Mouse (Mus musculus) liver, embryonic 13.5 days (tissue): ENCODE measurements at regions not wholly inside any gene's neighbourhood (a gene's known extent, or its start where the extent isn't known, plus 50 kb on each side); places are given as distances from the start of the nearest gene placed in this dataset.
A peak's percentile ranks its signal among the peaks of the same experiment; 100 is the strongest.

ENCODE experiments used
- ATAC-seq: fragments of 200-750 bp; cut with Nextera tagmentation; 2 replicates; pipeline ENCODE4 v1.8.0; 2017; ENCODE audit warnings: low read depth, mild to moderate bottlenecking, moderate number of reproducible peaks, moderate library complexity
- DNase-seq: peaks from one replicate; pipeline ENCODE4 v3.0.0; 2022
- H3K27ac ChIP-seq: fragments of 300-500 bp; sonication (generic); 2 replicates; pipeline ENCODE4 v1.5.1; 2015; ENCODE audit warnings: moderate library complexity, mild to moderate bottlenecking, inconsistent platforms
- H3K27me3 ChIP-seq: fragments of 300-500 bp; sonication (generic); 2 replicates; pipeline ENCODE4 v1.6.1; 2015; ENCODE audit warnings: mild to moderate bottlenecking, inconsistent platforms
- H3K36me3 ChIP-seq: fragments of 300-500 bp; sonication (generic); 2 replicates; pipeline ENCODE4 v1.6.1; 2015; ENCODE audit warnings: mild to moderate bottlenecking, inconsistent platforms
- H3K4me1 ChIP-seq: fragments of 300-500 bp; sonication (generic); replicated peaks from 2 replicates; pipeline ENCODE4 v1.6.1; 2015; ENCODE audit warnings: inconsistent platforms
- H3K4me2 ChIP-seq: fragments of 300-500 bp; sonication (generic); 2 replicates; pipeline ENCODE4 v1.6.1; 2015; ENCODE audit warnings: inconsistent platforms, mild to moderate bottlenecking, moderate library complexity
- H3K4me3 ChIP-seq: fragments of 300-500 bp; sonication (generic); replicated peaks from 2 replicates; pipeline ENCODE4 v1.5.1; 2015; ENCODE audit warnings: mild to moderate bottlenecking, inconsistent platforms
- H3K9ac ChIP-seq: fragments of 300-500 bp; sonication (generic); 2 replicates; pipeline ENCODE4 v1.6.1; 2015; ENCODE audit warnings: mild to moderate bottlenecking, inconsistent platforms
- H3K9me3 ChIP-seq: fragments of 300-500 bp; sonication (generic); replicated peaks from 2 replicates; pipeline ENCODE4 v1.6.1; 2016; ENCODE audit warnings: inconsistent platforms
- WGBS: fragments of 180-500 bp; shearing (Covaris S2); methylation state at CpG from one replicate; pipeline ENCODE4 v1.1.7; 2015; ENCODE audit not compliant: insufficient replicate concordance; 5-methylcytosine and 5-hydroxymethylcytosine counted together

- WGBS: 67% methylated on average over 12 of the region's 12 CpGs
- H3K36me3 ChIP-seq: no peaks in the 10 kb centered on the region
- DNase-seq: no peak
- H3K27me3 ChIP-seq: no peaks in the 10 kb centered on the region
- no peak for ATAC-seq
- no peak overlapping the region for H3K27ac ChIP-seq
- H3K4me1 ChIP-seq: no peaks in the 10 kb centered on the region
- no peak overlapping the region for H3K4me3 ChIP-seq
- no peak overlapping the region for H3K4me2 ChIP-seq
- H3K9ac ChIP-seq: no peak overlapping the region
- H3K9me3 ChIP-seq: no peaks in the 10 kb centered on the region
Observed at GRCm38 (mm10) chr2:106256012-106256411, 252.7 kb upstream of the Dnajc24 start.

DNA sequence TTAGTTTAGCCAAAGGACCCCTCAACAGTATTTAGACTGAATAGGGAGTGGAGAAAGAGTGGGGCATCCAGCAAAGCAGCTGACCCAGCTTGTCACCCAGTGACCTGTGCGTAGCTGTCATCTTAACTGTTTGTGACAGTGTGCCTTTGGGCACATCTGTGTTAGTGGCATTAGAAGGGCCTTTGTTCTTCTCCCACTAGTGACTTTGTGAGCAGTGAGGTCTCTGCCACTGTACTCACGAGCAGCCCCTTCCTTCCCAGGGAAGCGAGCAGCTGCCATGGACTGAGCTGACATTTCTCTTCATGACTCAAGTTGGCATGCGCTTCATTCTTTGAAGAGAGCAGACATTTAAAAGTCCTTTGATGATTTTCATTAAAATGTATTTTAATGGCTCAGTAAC lies 231.0 kb upstream of the Dnajc24 start:
- Histone ChIP-seq H3K4me1 (no peaks in the 10 kb centered on the region), H3K9ac (no peak overlapping the region), H3K27ac (no peak overlapping the region), H3K9me3 (no peaks in the 10 kb centered on the region), H3K4me2 (no peak overlapping the region), H3K27me3 (no peaks in the 10 kb centered on the region), H3K36me3 (no peaks in the 10 kb centered on the region), H3K4me3 (no peak overlapping the region)
- ATAC-seq (no peak), DNase-seq (no peak)
- WGBS: 54% methylated on average over 4 of the region's 4 CpGs

GRCm38 (mm10) chr2:106231136-106231535 lies 227.8 kb upstream of the Dnajc24 start:
- no peaks in the 10 kb centered on the region for H3K4me1 ChIP-seq
- ATAC-seq (no peak), DNase-seq (no peak)
- H3K27ac ChIP-seq: no peak overlapping the region
- H3K4me3 ChIP-seq: no peak overlapping the region
- no peaks in the 10 kb centered on the region for H3K36me3 ChIP-seq
- no peak overlapping the region for H3K4me2 ChIP-seq
- H3K9me3 ChIP-seq: no peaks in the 10 kb centered on the region
- 60% methylated on average over 5 of the region's 5 CpGs for WGBS
- no peak overlapping the region for H3K9ac ChIP-seq
- H3K27me3 ChIP-seq: no peaks in the 10 kb centered on the region

- H3K27ac ChIP-seq: no peak overlapping the region
- no peaks in the 10 kb centered on the region for H3K9me3 ChIP-seq
- H3K4me2 ChIP-seq: no peak overlapping the region
- no peak overlapping the region for H3K4me3 ChIP-seq
- no peaks in the 10 kb centered on the region for H3K27me3 ChIP-seq
- no peak overlapping the region for H3K9ac ChIP-seq
- DNase-seq (no peak), ATAC-seq (no peak)
- H3K4me1 ChIP-seq: no peaks in the 10 kb centered on the region
- 53% methylated on average over 3 of the region's 3 CpGs for WGBS
- no peaks in the 10 kb centered on the region for H3K36me3 ChIP-seq
Observed at GRCm38 (mm10) chr2:106230021-106230420, 226.7 kb upstream of the Dnajc24 start.

- no peak for DNase-seq
- Histone ChIP-seq H3K36me3 (no peaks in the 10 kb centered on the region), H3K27ac (no peak overlapping the region), H3K4me3 (no peak overlapping the region), H3K9me3 (no peaks in the 10 kb centered on the region), H3K27me3 (no peaks in the 10 kb centered on the region), H3K4me2 (no peak overlapping the region), H3K9ac (no peak overlapping the region), H3K4me1 (no peaks in the 10 kb centered on the region)
- ATAC-seq: no peak
- 63% methylated on average over 1 of the region's 1 CpGs for WGBS
Observed at GRCm38 (mm10) chr2:106228249-106228648, 224.9 kb upstream of the Dnajc24 start.

DNA sequence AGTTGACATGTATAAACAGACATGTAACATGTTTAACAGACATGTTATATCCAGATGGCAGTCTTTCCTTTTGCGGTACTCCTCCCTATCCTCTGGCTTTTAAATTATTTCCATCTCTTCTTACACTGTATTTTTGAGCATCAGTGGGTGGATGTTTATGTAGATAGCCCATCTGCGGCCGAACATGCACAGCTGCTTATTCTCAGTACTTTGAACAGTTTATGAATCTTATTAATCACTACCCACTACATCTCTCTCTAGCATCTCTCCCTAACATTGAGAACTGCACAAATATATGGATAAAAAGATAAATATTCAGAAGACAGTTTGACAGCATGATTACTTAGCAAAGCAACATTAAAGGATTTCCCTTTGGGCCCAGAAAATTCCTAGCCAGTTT lies 212.8 kb upstream of the Dnajc24 start:
- no peak for ATAC-seq
- no peak for DNase-seq
- no peaks in the 10 kb centered on the region for H3K4me1 ChIP-seq
- H3K9ac ChIP-seq: no peak overlapping the region
- no peak overlapping the region for H3K4me2 ChIP-seq
- H3K27ac ChIP-seq: no peak overlapping the region
- H3K9me3 ChIP-seq: no peaks in the 10 kb centered on the region
- H3K27me3 ChIP-seq: no peaks in the 10 kb centered on the region
- H3K4me3 ChIP-seq: no peak overlapping the region
- 73% methylated on average over 3 of the region's 3 CpGs for WGBS
- H3K36me3 ChIP-seq: no peaks in the 10 kb centered on the region

- no peak for ATAC-seq
- DNase-seq: no peak
- Histone ChIP-seq H3K9ac (no peak overlapping the region), H3K4me3 (no peak overlapping the region), H3K4me1 (no peaks in the 10 kb centered on the region), H3K36me3 (no peaks in the 10 kb centered on the region), H3K4me2 (no peak overlapping the region), H3K27me3 (no peaks in the 10 kb centered on the region), H3K27ac (no peak overlapping the region), H3K9me3 (no peaks in the 10 kb centered on the region)
- WGBS: 62% methylated on average over 4 of the region's 4 CpGs
Observed at GRCm38 (mm10) chr2:106213740-106214139, 210.4 kb upstream of the Dnajc24 start.

- H3K4me3 ChIP-seq: no peak overlapping the region
- H3K4me2 ChIP-seq: no peak overlapping the region
- H3K27ac ChIP-seq: no peak overlapping the region
- no peaks in the 10 kb centered on the region for H3K9me3 ChIP-seq
- no peaks in the 10 kb centered on the region for H3K4me1 ChIP-seq
- H3K9ac ChIP-seq: no peak overlapping the region
- WGBS: 33% methylated on average over 1 of the region's 1 CpGs
- no peaks in the 10 kb centered on the region for H3K36me3 ChIP-seq
- DNase-seq: no peak
- H3K27me3 ChIP-seq: no peaks in the 10 kb centered on the region
- no peak for ATAC-seq
Observed at GRCm38 (mm10) chr2:106210773-106211172, 207.4 kb upstream of the Dnajc24 start.

GRCm38 (mm10) chr2:106208767-106209250 lies 205.5 kb upstream of the Dnajc24 start:
- ATAC-seq (no peak), DNase-seq (no peak)
- H3K4me2 ChIP-seq: no peak overlapping the region
- no peaks in the 10 kb centered on the region for H3K4me1 ChIP-seq
- H3K27ac ChIP-seq: no peak overlapping the region
- H3K4me3 ChIP-seq: no peak overlapping the region
- H3K9ac ChIP-seq: no peak overlapping the region
- 47% methylated on average over 4 of the region's 4 CpGs for WGBS
- H3K27me3 ChIP-seq: no peaks in the 10 kb centered on the region
- H3K36me3 ChIP-seq: no peaks in the 10 kb centered on the region
- no peaks in the 10 kb centered on the region for H3K9me3 ChIP-seq

DNA sequence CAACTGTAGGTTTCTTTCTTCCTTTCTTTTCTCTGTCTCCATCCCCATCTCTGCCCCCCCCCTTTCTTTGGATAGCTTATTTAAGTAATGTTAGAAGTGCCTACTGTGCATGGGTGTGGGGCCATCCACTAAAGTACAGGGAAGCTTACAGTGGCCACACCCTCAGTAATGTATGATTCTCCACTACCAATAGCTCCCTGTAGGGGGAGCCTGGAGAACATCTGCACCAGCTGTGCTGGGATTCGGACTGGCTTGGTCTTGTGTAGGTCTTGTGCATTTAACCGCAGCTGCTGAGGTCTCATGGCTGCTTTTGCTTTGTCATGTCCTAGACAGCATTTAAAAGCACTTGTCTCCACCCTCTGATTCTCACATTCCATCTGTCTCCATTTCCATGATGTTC lies 196.8 kb upstream of the Dnajc24 start:
- Histone ChIP-seq H3K27me3 (no peaks in the 10 kb centered on the region), H3K4me3 (no peak overlapping the region), H3K36me3 (no peaks in the 10 kb centered on the region), H3K9ac (no peak overlapping the region), H3K4me2 (no peak overlapping the region), H3K27ac (no peak overlapping the region), H3K9me3 (no peaks in the 10 kb centered on the region), H3K4me1 (no peaks in the 10 kb centered on the region)
- no peak for DNase-seq
- no peak for ATAC-seq
- WGBS: 53% methylated on average over 2 of the region's 2 CpGs

GRCm38 (mm10) chr2:106195170-106195569 lies 191.8 kb upstream of the Dnajc24 start:
- H3K27me3 ChIP-seq: no peaks in the 10 kb centered on the region
- H3K9me3 ChIP-seq: no peaks in the 10 kb centered on the region
- H3K4me3 ChIP-seq: no peak overlapping the region
- H3K4me1 ChIP-seq: no peaks in the 10 kb centered on the region
- H3K9ac ChIP-seq: no peak overlapping the region
- WGBS: 27% methylated on average over 7 of the region's 7 CpGs
- H3K36me3 ChIP-seq: no peaks in the 10 kb centered on the region
- DNase-seq (no peak), ATAC-seq (no peak)
- H3K4me2 ChIP-seq: no peak overlapping the region
- H3K27ac ChIP-seq: no peak overlapping the region

GRCm38 (mm10) chr2:106194369-106195023 lies 191.1 kb upstream of the Dnajc24 start:
- peak overlapping the region; percentile 10; the same call in 1 of the 2 replicates for H3K4me2 ChIP-seq
- no peaks in the 10 kb centered on the region for H3K9me3 ChIP-seq
- ATAC-seq (no peak), DNase-seq (peak; percentile 8)
- H3K4me1 ChIP-seq: no peaks in the 10 kb centered on the region
- H3K36me3 ChIP-seq: no peaks in the 10 kb centered on the region
- 11% methylated on average over 14 of the region's 14 CpGs for WGBS
- no peak overlapping the region for H3K27ac ChIP-seq
- no peaks in the 10 kb centered on the region for H3K27me3 ChIP-seq
- no peak overlapping the region for H3K4me3 ChIP-seq
- no peak overlapping the region for H3K9ac ChIP-seq
